Mouse (Mus musculus) spleen, adult 12 weeks (tissue): ENCODE data around the gene Ercc2.

Experiments used
- DNase-seq: peaks from one replicate; pipeline ENCODE4 v3.0.0; 2022; ENCODE audit warnings: low spot score

The Ercc2 gene

DNA sequence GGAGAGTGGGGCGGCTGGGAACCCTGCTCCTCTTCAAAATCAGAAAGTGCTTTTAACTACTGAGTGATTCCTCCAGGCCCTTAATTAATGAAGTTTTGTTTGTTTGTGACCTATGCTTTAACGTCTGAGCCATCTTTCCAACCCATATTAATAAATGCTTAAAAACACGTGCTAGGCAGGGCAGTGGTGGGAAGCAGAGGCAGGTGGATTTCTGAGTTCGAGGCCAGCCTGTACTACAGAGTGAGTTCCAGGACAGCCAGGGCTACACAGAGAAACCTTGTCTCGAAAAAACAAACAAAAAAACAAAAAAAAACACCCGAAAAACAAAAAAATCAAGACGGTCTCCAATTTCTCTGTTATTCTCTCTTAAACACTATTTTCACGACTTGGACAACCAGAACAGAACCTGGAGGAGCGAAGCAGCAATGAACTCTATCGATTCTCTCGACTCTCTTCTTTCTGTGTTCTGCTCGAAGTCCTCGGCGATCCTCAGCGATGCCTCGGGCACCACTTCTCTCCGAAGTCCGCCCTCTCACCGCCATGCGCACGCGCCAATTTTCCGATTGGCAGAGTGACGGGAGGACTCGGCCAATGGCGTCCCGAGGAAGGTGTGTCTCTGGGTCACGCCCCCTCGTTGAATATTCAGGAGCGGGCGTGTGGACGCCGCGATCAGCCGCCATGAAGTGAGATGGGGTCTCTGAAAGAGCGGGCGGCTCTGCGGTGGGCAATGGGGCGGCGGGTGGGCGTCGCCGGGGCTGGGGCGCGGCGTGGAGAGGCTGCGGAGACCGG is at the start of gene Ercc2:
Ercc2 (plus strand) TSS at position 634 of the 789 bp plus-strand sequence.
- peak; percentile 98 for DNase-seq

DNA sequence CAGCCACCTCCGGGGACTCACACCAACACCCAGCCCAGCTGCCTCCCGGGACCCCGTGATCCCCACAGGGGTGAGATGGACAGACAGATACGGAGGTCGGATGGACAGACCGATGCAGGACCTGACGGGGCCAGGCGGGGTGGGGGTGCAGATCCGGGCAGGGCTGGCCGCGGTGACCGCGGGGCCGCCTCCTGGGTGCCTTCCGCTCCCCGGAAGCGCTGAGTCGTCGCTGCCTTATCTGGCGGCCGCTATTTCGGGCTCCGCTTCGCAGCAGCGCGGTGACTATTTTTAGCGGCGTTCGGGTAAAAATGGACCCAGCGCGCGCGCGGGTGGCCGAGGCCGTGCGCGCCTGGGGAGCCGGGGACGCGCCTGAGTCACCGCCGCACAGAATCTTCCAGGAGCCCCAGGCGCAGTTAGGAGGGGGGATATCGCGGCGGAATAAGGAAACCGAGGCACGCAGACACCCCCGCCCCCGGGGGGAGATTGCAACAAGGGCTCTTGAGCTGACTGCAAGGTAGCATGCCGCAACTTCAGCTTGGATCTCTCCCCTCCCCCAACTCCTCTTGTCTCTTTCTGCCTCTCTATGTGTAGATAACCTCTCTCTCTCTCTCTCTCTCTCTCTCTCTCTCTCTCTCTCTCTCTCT is 49.0 kb upstream of the Ercc2 start:
- DNase-seq: peak; percentile 51

- no peak for DNase-seq
Measured at GRCm38 (mm10) chr7:19335583-19335982, 46.2 kb upstream of the Ercc2 start.

- no peak for DNase-seq
Measured at GRCm38 (mm10) chr7:19337122-19337521, 44.7 kb upstream of the Ercc2 start.

- no peak for DNase-seq
Measured at GRCm38 (mm10) chr7:19338060-19338459, 43.8 kb upstream of the Ercc2 start.

DNA sequence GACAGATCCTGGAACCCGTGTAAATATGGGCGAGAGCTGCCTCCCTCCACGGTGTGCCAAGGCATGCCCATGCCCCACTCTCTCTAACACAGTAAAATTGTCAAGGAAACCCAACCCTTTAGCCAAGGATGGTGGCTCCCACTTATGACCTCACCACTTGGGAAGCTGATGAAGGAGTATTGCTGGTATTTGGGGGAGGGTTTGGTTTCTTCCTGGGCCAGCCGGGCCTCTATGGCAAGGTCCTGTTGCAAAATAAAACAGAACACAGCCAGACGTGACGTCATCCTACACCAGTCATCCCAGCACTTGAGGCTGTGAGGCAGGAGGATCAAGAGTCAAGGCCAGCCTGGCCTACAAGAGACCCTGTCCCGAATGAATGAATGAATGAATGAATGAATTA is 43.2 kb upstream of the Ercc2 start:
- DNase-seq: no peak

- DNase-seq: no peak
Measured at GRCm38 (mm10) chr7:19341250-19341649, 40.6 kb upstream of the Ercc2 start.

GRCm38 (mm10) chr7:19341761-19342409 is 39.9 kb upstream of the Ercc2 start:
- no peak for DNase-seq

GRCm38 (mm10) chr7:19342481-19343027 is 39.3 kb upstream of the Ercc2 start:
- no peak for DNase-seq

- no peak for DNase-seq
Measured at GRCm38 (mm10) chr7:19343210-19343808, 38.5 kb upstream of the Ercc2 start.

GRCm38 (mm10) chr7:19344237-19344847 is 37.5 kb upstream of the Ercc2 start, which contains the start of gene Ercc1:
TSS of gene Ercc1 (plus strand) at chr7:19344778.
- no peak for DNase-seq

DNA sequence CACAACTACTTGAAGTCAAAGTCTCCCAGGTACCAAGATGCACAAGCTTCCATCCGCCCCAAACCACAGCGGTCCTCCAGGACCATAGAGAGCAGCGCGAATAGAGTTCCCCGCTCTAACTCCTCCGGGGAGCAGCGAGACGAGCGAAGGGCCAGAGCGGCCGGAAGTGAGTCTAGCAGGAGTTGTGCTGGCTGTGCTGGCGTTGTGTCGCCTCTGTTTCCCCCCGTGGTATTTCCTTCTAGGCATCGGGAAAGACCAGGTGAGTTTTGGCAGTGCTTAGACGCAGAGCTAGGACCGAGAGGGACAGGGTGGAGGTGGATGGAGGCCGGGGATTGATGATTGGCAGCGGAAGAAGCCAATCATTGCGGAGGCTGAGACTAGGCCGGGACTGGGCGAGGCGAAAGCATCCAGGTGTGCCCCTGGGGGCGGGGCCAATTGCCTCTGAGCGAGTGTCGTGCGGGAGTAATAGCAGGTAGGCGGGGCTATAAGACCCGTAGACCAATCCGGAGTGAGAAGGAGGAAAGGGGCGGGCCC is 36.8 kb upstream of the Ercc2 start:
- peak; percentile 91 for DNase-seq

- no peak for DNase-seq
Measured at GRCm38 (mm10) chr7:19349188-19349915, 32.5 kb upstream of the Ercc2 start.

GRCm38 (mm10) chr7:19350221-19350620 is 31.6 kb upstream of the Ercc2 start:
- no peak for DNase-seq

DNA sequence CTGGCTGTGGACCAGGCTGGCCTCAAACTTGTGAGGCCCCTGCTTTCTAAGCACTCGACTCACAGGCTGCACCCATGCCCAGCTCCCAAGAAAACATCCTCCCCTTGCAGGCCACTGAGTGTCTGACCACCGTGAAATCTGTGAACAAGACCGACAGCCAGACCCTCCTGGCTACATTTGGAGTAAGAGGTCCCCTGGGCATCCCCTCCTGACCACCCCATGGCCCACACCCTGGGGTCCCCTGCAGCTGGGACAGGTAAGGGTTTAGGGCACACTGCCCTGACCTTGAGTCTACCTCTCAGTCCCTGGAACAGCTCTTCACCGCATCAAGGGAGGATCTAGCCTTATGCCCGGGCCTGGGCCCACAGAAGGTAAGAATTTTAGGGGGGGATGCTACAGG is 26.8 kb upstream of the Ercc2 start:
- DNase-seq: no peak

DNA sequence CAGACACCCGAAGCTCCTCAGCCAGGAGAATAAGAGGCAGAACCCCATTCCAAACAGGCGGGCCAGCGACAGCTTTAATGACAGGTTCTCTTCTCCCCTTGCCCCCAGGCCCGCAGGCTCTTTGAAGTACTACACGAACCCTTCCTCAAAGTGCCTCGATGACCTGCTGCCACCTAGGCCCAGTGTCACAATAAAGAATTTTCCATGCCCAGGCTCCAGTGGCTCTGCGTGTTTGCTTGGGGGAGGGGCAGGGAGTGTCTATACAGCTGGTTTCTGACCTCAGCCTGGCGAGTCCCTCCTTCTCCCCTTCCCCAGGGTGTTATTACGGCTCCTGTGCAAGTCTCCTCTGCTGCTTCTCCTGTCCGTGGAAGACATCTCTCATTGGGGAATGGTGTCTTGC is 25.5 kb upstream of the Ercc2 start:
- no peak for DNase-seq

GRCm38 (mm10) chr7:19357381-19358375 is 24.1 kb upstream of the Ercc2 start:
- no peak for DNase-seq

DNA sequence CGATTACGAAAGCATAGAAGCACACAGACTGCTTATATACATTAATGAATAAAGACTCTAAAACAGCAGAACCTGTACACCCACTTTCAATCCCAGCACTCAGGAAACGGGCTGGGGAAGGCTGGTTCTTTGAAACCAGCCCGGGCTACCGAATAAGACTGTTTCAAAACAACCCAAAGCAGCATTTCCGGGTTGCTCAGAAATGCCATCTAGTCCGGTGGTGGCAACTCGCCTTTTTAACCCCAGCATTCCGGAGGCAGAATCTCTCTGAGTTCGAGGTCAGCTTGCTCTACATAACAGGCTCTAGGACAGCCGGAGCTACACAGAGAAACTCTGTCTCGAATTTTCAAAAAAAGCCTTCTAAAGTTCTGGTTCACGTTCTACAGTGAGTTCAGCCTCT is 23.2 kb upstream of the Ercc2 start:
- DNase-seq: no peak

DNA sequence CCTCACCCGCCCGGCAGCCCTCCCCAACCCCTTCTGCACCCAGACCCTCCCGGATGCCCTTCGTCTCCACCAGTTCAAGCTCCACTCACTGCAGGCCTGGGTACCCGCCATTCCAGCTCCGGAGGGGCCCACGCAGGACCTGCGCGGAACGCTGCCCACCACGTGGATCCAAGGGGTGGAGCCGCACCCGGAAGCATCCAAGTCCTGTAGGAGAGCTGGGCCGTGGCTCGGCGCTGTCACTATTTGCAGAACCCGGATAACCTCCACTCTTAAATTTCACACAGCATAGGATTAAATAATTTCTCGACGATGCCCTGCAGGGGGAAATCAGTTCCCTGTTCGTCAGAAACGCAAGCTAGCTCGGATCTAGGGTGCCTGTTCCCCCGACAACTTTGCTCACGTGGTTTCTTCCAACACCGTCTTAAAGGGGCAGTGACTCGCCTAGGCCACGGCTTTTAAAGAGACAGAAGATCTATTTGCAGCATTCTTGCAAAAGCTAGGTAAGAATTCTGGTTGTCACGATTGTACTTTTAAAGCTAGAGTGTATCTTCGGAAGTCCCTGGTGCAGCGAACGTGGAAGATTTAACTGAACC is 22.4 kb upstream of the Ercc2 start, which contains the start of the genes Cd3eap and Ppp1r13l:
Cd3eap (minus strand) TSS at position 185 of the 593 bp plus-strand sequence.
Ppp1r13l (plus strand) TSS at position 451 of the 593 bp plus-strand sequence.
- peak; percentile 79 for DNase-seq
